Mouse (Mus musculus): Measurements from ENCODE around the gene Pccb. TPM values are rescaled to one million over a fixed set of nuclear protein-coding genes. Genes with fewer than 3 reads are reported as not detected.

Gene Pccb
- polyA plus RNA-seq, 1 experiment from 2014 or later = 14.9 TPM

DNA sequence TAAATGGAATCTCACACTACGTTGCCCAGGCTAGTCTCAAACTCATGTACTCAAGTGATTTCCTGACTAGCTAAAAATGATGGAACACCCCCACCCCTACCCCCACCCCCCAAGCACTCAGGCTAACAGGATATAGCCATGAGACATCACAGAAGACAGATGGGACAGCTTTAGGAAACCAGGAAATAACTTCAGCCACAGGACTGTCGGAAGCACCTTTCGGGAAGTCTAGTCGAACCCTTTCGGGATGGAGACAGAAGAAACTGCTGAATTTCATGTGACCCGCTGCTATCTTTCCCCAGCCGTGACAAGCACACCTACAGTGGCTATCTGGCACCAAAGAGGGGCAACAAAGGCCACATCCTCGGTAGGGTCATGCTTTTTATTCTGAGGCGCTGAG is 19.4 kb downstream of the Pccb start:
- ATAC-seq (replicated peaks; ENCODE audit: insufficient number of reproducible peaks, low FRiP score, low TSS enrichment, low read depth) (no peak), DNase-seq (ENCODE audit: low spot score) (no peak)
- Histone ChIP-seq H3K27me3 (ENCODE audit: control insufficient read depth, insufficient read depth, low read length) (no peaks in the 10 kb centered on the region), H3K4me3 (ENCODE audit: low read depth, low read length) (no peak overlapping the region), H3K9me3 (replicated peaks; ENCODE audit: control insufficient read depth, low read length) (no peaks in the 10 kb centered on the region), H3K4me1 (ENCODE audit: control insufficient read depth, insufficient read depth, low read length) (no peaks in the 10 kb centered on the region), H3K36me3 (replicated peaks; ENCODE audit: control insufficient read depth, insufficient read depth, low read depth, low read length) (no peaks in the 10 kb centered on the region), H3K9ac (replicated peaks; ENCODE audit: low read length) (no peak overlapping the region), H3K27ac (replicated peaks; ENCODE audit: low read depth, low read length) (no peak overlapping the region), H3K4me2 (ENCODE audit: low read depth, low read length) (no peak overlapping the region)
- WGBS = 95% methylated on average over 9 of the region's 9 CpGs

DNA sequence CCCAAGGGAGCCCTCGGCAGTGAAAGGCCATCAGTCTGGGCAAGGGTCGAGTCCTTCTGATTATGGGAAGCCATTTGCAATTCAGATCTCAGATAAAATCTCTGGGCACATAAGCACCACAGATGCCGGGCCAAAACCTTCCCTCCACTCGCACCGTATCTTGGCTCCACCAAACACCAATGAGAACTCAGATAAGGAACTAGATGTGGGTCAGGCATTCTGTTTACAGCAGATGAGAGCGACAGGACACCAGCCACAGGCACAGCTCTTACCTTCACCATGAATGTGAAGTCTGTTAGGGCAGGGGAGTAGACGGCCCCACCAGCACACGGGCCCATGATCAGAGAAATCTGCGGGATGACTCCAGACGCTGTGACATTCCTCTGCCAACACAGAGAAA is 22.3 kb downstream of the Pccb start:
- H3K27me3 ChIP-seq (ENCODE audit: control insufficient read depth, insufficient read depth, low read length) = no peaks in the 10 kb centered on the region
- no peak overlapping the region for H3K4me3 ChIP-seq (ENCODE audit: low read depth, low read length)
- no peaks in the 10 kb centered on the region for H3K36me3 ChIP-seq (replicated peaks; ENCODE audit: control insufficient read depth, insufficient read depth, low read depth, low read length)
- H3K9ac ChIP-seq (replicated peaks; ENCODE audit: low read length) = no peak overlapping the region
- no peak overlapping the region for H3K4me2 ChIP-seq (ENCODE audit: low read depth, low read length)
- DNase-seq (ENCODE audit: low spot score) (no peak), ATAC-seq (replicated peaks; ENCODE audit: insufficient number of reproducible peaks, low FRiP score, low TSS enrichment, low read depth) (no peak)
- H3K27ac ChIP-seq (replicated peaks; ENCODE audit: low read depth, low read length) = no peak overlapping the region
- H3K4me1 ChIP-seq (ENCODE audit: control insufficient read depth, insufficient read depth, low read length) = no peaks in the 10 kb centered on the region
- H3K9me3 ChIP-seq (replicated peaks; ENCODE audit: control insufficient read depth, low read length) = no peaks in the 10 kb centered on the region
- 81% methylated on average over 10 of the region's 10 CpGs for WGBS

DNA sequence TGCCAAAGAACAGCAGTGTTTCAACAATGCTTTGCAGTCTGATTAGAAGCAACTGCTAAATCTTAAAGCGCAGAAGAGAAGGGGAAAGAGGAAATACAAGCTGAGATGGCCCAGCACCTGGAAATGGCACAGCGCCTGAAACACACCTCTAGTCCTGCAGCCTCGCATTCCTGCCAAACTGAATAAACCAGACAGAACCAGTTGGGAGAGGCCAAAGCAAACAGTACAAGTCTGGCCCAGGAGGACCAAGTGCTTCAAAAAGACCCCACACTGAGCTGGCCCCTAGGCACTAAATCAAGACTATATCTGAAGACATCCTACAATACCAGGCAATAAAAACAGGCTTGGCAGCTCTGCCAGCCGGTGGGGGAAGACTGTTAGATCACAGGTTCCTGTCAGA is 28.8 kb downstream of the Pccb start:
- no peaks in the 10 kb centered on the region for H3K4me1 ChIP-seq (ENCODE audit: control insufficient read depth, insufficient read depth, low read length)
- H3K4me3 ChIP-seq (ENCODE audit: low read depth, low read length) = no peak overlapping the region
- no peaks in the 10 kb centered on the region for H3K36me3 ChIP-seq (replicated peaks; ENCODE audit: control insufficient read depth, insufficient read depth, low read depth, low read length)
- DNase-seq (ENCODE audit: low spot score) (no peak), ATAC-seq (replicated peaks; ENCODE audit: insufficient number of reproducible peaks, low FRiP score, low TSS enrichment, low read depth) (no peak)
- no peaks in the 10 kb centered on the region for H3K27me3 ChIP-seq (ENCODE audit: control insufficient read depth, insufficient read depth, low read length)
- no peak overlapping the region for H3K4me2 ChIP-seq (ENCODE audit: low read depth, low read length)
- 82% methylated on average over 4 of the region's 4 CpGs for WGBS
- H3K9me3 ChIP-seq (replicated peaks; ENCODE audit: control insufficient read depth, low read length) = no peaks in the 10 kb centered on the region
- H3K9ac ChIP-seq (replicated peaks; ENCODE audit: low read length) = no peak overlapping the region
- no peak overlapping the region for H3K27ac ChIP-seq (replicated peaks; ENCODE audit: low read depth, low read length)

DNA sequence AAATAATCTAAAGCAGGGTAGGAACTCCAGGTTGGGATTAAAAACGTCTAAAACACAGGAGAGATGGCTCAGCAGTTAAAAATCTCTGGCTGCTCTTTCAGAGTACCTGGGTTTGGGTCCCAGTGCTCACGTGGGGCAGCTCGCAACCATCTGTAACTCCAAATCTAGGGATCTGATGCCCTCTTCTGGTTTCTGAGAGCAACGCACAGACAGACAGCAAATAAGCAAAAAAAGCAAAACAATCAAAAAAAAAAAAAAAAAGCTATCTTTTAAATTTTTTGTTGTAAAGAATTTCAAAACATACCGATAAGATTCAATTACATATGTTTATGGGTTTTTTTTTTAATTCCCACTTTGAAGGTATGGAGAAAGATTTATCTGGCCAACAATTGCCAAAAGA is 31.4 kb downstream of the Pccb start:
- Histone ChIP-seq H3K27ac (replicated peaks; ENCODE audit: low read depth, low read length) (no peak overlapping the region), H3K9ac (replicated peaks; ENCODE audit: low read length) (no peak overlapping the region), H3K4me2 (ENCODE audit: low read depth, low read length) (no peak overlapping the region), H3K27me3 (ENCODE audit: control insufficient read depth, insufficient read depth, low read length) (no peaks in the 10 kb centered on the region), H3K9me3 (replicated peaks; ENCODE audit: control insufficient read depth, low read length) (no peaks in the 10 kb centered on the region), H3K36me3 (replicated peaks; ENCODE audit: control insufficient read depth, insufficient read depth, low read depth, low read length) (no peaks in the 10 kb centered on the region), H3K4me1 (ENCODE audit: control insufficient read depth, insufficient read depth, low read length) (no peaks in the 10 kb centered on the region), H3K4me3 (ENCODE audit: low read depth, low read length) (no peak overlapping the region)
- 88% methylated on average over 5 of the region's 5 CpGs for WGBS
- DNase-seq (ENCODE audit: low spot score) = no peak
- ATAC-seq (replicated peaks; ENCODE audit: insufficient number of reproducible peaks, low FRiP score, low TSS enrichment, low read depth) = no peak

DNA sequence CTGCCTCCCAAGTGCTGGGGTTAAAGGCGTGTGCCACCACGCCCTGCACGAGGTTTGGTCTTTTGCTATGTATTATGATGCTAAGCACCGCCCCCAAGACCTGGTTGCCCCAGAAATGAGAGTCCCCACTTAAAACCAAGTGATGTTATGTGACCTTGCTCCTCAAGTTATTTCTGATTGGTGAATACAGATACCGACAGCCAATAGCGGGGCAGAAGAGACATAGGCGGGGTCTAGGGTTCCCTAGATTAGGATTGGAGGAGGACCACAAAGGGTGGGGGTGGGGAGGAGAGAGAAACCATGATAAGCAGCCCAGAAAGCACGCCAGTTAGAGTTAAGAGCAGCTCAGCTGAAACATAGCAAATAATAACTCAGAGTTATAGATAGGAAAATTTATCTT is 31.9 kb downstream of the Pccb start:
- Histone ChIP-seq H3K9ac (replicated peaks; ENCODE audit: low read length) (no peak overlapping the region), H3K9me3 (replicated peaks; ENCODE audit: control insufficient read depth, low read length) (no peaks in the 10 kb centered on the region), H3K36me3 (replicated peaks; ENCODE audit: control insufficient read depth, insufficient read depth, low read depth, low read length) (no peaks in the 10 kb centered on the region), H3K27me3 (ENCODE audit: control insufficient read depth, insufficient read depth, low read length) (no peaks in the 10 kb centered on the region), H3K4me3 (ENCODE audit: low read depth, low read length) (no peak overlapping the region), H3K4me2 (ENCODE audit: low read depth, low read length) (no peak overlapping the region), H3K4me1 (ENCODE audit: control insufficient read depth, insufficient read depth, low read length) (no peaks in the 10 kb centered on the region), H3K27ac (replicated peaks; ENCODE audit: low read depth, low read length) (no peak overlapping the region)
- DNase-seq (ENCODE audit: low spot score) = no peak
- WGBS = 94% methylated on average over 8 of the region's 8 CpGs
- no peak for ATAC-seq (replicated peaks; ENCODE audit: insufficient number of reproducible peaks, low FRiP score, low TSS enrichment, low read depth)

DNA sequence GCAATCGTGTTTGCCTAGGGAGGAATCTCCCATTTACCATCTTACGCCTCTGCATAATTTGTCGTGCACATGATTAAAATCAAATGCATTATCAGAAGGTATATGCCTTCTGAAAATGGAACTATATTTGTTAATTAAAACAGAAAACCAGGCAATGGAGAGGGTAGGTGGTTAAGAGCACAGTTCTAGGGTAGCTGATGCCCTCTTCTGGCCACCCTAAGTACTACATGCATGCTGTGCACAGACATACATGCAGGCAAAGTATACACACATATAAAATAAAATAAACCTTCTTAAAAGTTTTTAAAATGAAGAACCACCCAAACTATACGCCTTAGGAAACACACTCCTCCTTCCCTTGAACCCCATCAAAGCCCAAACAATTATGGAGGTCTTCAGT is 32.6 kb downstream of the Pccb start:
- peak; percentile 15 for DNase-seq (ENCODE audit: low spot score)

DNA sequence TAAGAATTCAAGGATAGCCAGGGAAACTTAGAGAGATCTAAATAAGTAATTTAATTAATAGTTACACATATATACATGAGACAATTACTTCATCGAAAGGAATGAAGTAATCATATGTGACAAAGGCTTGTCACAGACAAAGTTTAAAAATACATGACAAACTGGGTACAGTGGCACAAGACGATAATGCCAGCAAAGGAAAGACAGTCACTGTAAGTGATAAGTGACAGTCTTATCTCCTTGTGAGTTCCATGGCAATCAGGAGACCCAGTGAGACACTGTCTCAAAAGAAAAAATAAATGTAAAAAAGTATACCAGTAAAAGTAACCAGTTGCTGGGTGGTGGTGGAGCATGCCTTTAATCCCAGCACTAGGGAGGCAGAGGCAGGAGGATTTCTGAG is 37.6 kb downstream of the Pccb start:
- Histone ChIP-seq H3K9ac (replicated peaks; ENCODE audit: low read length) (no peak overlapping the region), H3K4me1 (ENCODE audit: control insufficient read depth, insufficient read depth, low read length) (no peaks in the 10 kb centered on the region), H3K36me3 (replicated peaks; ENCODE audit: control insufficient read depth, insufficient read depth, low read depth, low read length) (no peaks in the 10 kb centered on the region), H3K4me2 (ENCODE audit: low read depth, low read length) (no peak overlapping the region), H3K9me3 (replicated peaks; ENCODE audit: control insufficient read depth, low read length) (no peaks in the 10 kb centered on the region), H3K27me3 (ENCODE audit: control insufficient read depth, insufficient read depth, low read length) (no peaks in the 10 kb centered on the region), H3K4me3 (ENCODE audit: low read depth, low read length) (no peak overlapping the region), H3K27ac (replicated peaks; ENCODE audit: low read depth, low read length) (no peak overlapping the region)
- DNase-seq (ENCODE audit: low spot score) = no peak
- no peak for ATAC-seq (replicated peaks; ENCODE audit: insufficient number of reproducible peaks, low FRiP score, low TSS enrichment, low read depth)
- WGBS = 91% methylated on average over 2 of the region's 2 CpGs

More for the DNA sequence above, 32.6 kb downstream of the Pccb start:
- Histone ChIP-seq H3K9ac (replicated peaks; ENCODE audit: low read length) (no peak overlapping the region), H3K4me1 (ENCODE audit: control insufficient read depth, insufficient read depth, low read length) (no peaks in the 10 kb centered on the region), H3K9me3 (replicated peaks; ENCODE audit: control insufficient read depth, low read length) (no peaks in the 10 kb centered on the region), H3K27me3 (ENCODE audit: control insufficient read depth, insufficient read depth, low read length) (no peaks in the 10 kb centered on the region), H3K27ac (replicated peaks; ENCODE audit: low read depth, low read length) (no peak overlapping the region), H3K36me3 (replicated peaks; ENCODE audit: control insufficient read depth, insufficient read depth, low read depth, low read length) (no peaks in the 10 kb centered on the region), H3K4me3 (ENCODE audit: low read depth, low read length) (no peak overlapping the region), H3K4me2 (ENCODE audit: low read depth, low read length) (no peak overlapping the region)
- WGBS = 95% methylated on average over 4 of the region's 4 CpGs
- no peak for ATAC-seq (replicated peaks; ENCODE audit: insufficient number of reproducible peaks, low FRiP score, low TSS enrichment, low read depth)

DNA sequence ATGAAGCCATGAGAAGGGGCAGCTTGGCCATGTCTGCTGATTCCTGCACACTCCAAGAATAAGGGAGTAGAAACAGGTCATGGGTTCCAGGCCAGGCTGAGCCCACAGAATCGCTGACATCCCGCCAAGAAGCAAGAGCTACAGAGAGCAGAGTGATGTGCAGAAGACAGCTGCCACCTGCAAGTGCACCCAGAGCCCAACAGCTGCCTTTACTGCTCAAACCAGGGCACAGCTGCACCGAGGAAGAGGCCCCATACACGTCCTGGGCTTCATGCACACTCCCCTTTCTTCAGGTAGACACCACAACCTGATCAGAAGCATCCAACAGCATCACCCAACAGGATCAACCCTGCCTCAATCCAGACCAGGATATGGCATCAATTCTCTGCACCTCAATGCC is 40.8 kb downstream of the Pccb start:
- no peak overlapping the region for H3K4me2 ChIP-seq (ENCODE audit: low read depth, low read length)
- H3K36me3 ChIP-seq (replicated peaks; ENCODE audit: control insufficient read depth, insufficient read depth, low read depth, low read length) = no peaks in the 10 kb centered on the region
- H3K27me3 ChIP-seq (ENCODE audit: control insufficient read depth, insufficient read depth, low read length) = no peaks in the 10 kb centered on the region
- no peak overlapping the region for H3K4me3 ChIP-seq (ENCODE audit: low read depth, low read length)
- no peaks in the 10 kb centered on the region for H3K4me1 ChIP-seq (ENCODE audit: control insufficient read depth, insufficient read depth, low read length)
- no peaks in the 10 kb centered on the region for H3K9me3 ChIP-seq (replicated peaks; ENCODE audit: control insufficient read depth, low read length)
- no peak overlapping the region for H3K9ac ChIP-seq (replicated peaks; ENCODE audit: low read length)
- no peak for DNase-seq (ENCODE audit: low spot score)
- 88% methylated on average over 4 of the region's 4 CpGs for WGBS
- no peak overlapping the region for H3K27ac ChIP-seq (replicated peaks; ENCODE audit: low read depth, low read length)
- ATAC-seq (replicated peaks; ENCODE audit: insufficient number of reproducible peaks, low FRiP score, low TSS enrichment, low read depth) = no peak

DNA sequence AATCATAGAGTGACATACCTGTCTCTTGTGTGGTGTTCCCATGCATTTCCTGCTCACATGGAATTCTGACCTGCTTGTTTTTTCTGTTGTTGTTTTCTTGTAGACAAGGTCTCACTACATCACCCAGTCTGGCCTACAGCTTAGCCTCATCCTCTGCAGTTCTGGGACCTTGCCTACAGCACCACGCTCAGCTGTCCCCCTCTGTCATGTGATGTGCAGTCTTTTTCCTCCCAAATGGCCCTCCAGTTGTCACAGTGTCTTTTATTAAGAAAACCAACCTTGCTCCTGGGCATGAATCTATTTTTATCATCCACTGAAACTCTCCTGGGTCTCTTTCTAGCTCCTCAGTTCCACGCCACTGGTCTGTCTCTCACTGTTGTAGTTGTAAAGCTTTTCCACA is 42.5 kb downstream of the Pccb start:
- H3K4me1 ChIP-seq (ENCODE audit: control insufficient read depth, insufficient read depth, low read length) = no peaks in the 10 kb centered on the region

More for the DNA sequence above, 42.5 kb downstream of the Pccb start:
- H3K27me3 ChIP-seq (ENCODE audit: control insufficient read depth, insufficient read depth, low read length) = no peaks in the 10 kb centered on the region
- no peak overlapping the region for H3K27ac ChIP-seq (replicated peaks; ENCODE audit: low read depth, low read length)
- H3K36me3 ChIP-seq (replicated peaks; ENCODE audit: control insufficient read depth, insufficient read depth, low read depth, low read length) = no peaks in the 10 kb centered on the region
- no peak overlapping the region for H3K9ac ChIP-seq (replicated peaks; ENCODE audit: low read length)
- no peak overlapping the region for H3K4me2 ChIP-seq (ENCODE audit: low read depth, low read length)
- 89% methylated on average over 2 of the region's 2 CpGs for whole genome bisulfite sequencing
- ATAC-seq (replicated peaks; ENCODE audit: insufficient number of reproducible peaks, low FRiP score, low TSS enrichment, low read depth) (no peak), DNase-seq (ENCODE audit: low spot score) (no peak)
- H3K4me3 ChIP-seq (ENCODE audit: low read depth, low read length) = no peak overlapping the region
- no peaks in the 10 kb centered on the region for H3K9me3 ChIP-seq (replicated peaks; ENCODE audit: control insufficient read depth, low read length)
